Mouse (Mus musculus) common myeloid progenitor, adult 5-6 weeks (primary cell): ENCODE results near the gene Ust. TPM values are rescaled to one million over a fixed set of nuclear protein-coding genes. Genes with fewer than 3 reads are reported as not detected.

Experiments used
- ATAC-seq: replicated peaks from 2 replicates; pipeline ENCODE4 v1.8.0; 2016; ENCODE audit warnings: low read depth, mild to moderate bottlenecking, moderate TSS enrichment, inconsistent platforms; ENCODE audit not compliant: poor library complexity, severe bottlenecking
- total RNA-seq: library from RNA; stranded (forward); fragments of 200-1000, 187-1606 nt; gene quantifications from 2 replicates; pipeline ENCODE4 v1.2.3, GENCODE M21; 2017

Gene Ust
- total RNA-seq, 1 experiment from 2014 or later, result 1.0 TPM

- 0 out of 2 replicates have a peak, but pooled peaks have one; percentile 8 for ATAC-seq
Observed at GRCm38 (mm10) chr10:8195730-8196129, 322.9 kb downstream of the Ust start.

- ATAC-seq, result no peak
Observed at GRCm38 (mm10) chr10:8189331-8189981, 329.2 kb downstream of the Ust start.

- ATAC-seq, result no peak
Observed at GRCm38 (mm10) chr10:8185586-8185985, 333.0 kb downstream of the Ust start.

- ATAC-seq, result peak; percentile 39
Observed at GRCm38 (mm10) chr10:8184711-8185110, 333.9 kb downstream of the Ust start.

- ATAC-seq, result no peak
Observed at GRCm38 (mm10) chr10:8183171-8183570, 335.5 kb downstream of the Ust start.

GRCm38 (mm10) chr10:8181596-8182185 lies 336.9 kb downstream of the Ust start:
- ATAC-seq, result no peak

- peak; percentile 61; the same call in 1 of the 2 replicates for ATAC-seq
Observed at GRCm38 (mm10) chr10:8177618-8178017, 341.0 kb downstream of the Ust start.

- ATAC-seq, result peak; percentile 83
Observed at GRCm38 (mm10) chr10:8176351-8177053, 342.1 kb downstream of the Ust start.

- ATAC-seq, result no peak
Observed at GRCm38 (mm10) chr10:8176008-8176350, 342.6 kb downstream of the Ust start.

- no peak for ATAC-seq
Observed at GRCm38 (mm10) chr10:8174697-8175096, 343.9 kb downstream of the Ust start.

- ATAC-seq, result no peak
Observed at GRCm38 (mm10) chr10:8174230-8174629, 344.4 kb downstream of the Ust start.

GRCm38 (mm10) chr10:8173032-8173431 lies 345.6 kb downstream of the Ust start:
- no peak for ATAC-seq

- ATAC-seq, result no peak
Observed at GRCm38 (mm10) chr10:8171556-8171955, 347.1 kb downstream of the Ust start.
